Mouse (Mus musculus) CH12.LX (cell line): ENCODE results near the gene Ece1.

ENCODE experiments used
- CTCF ChIP-seq, 2 experiments: IDR thresholded peaks in 1 of 2; conservative IDR thresholded peaks in 1 of 2; 2 replicates each; pipeline ENCODE4 v1.5.1; 2011 to 2012; ENCODE audit warnings: low read depth in 2 of 2, low read length in 2 of 2, improper control_type of control experiment in 1 of 2, inconsistent platforms in 1 of 2, mild to moderate bottlenecking in 1 of 2, moderate library complexity in 1 of 2
- ETS1 ChIP-seq: conservative IDR thresholded peaks from 2 replicates; pipeline ENCODE4 v1.6.1; 2012; ENCODE audit warnings: low read depth, mild to moderate bottlenecking, inconsistent platforms, low read length, improper control_type of control experiment, moderate library complexity
- MAFK ChIP-seq: IDR thresholded peaks from 2 replicates; pipeline ENCODE4 v1.6.1; 2011; ENCODE audit warnings: low read length, improper control_type of control experiment; ENCODE audit not compliant: insufficient replicate concordance
- POLR2A ChIP-seq: IDR thresholded peaks from 2 replicates; pipeline ENCODE4 v1.6.1; 2011; ENCODE audit warnings: low read depth, mild to moderate bottlenecking, improper control_type of control experiment, low read length

GRCm38 (mm10) chr4:137931009-137931757 is 69.1 kb downstream of the Ece1 start:
- TF ChIP-seq MAFK (no peak), CTCF (conservative IDR thresholded peaks at IDR 0.05 in 1 of 2, IDR thresholded peaks at IDR 0.05 in 1 of 2; ENCODE audit: low read depth in 2 of 2, low read length in 2 of 2) (no peak), POLR2A (no peak), ETS1 (no peak)
